Mouse (Mus musculus): ENCODE results near the gene Optn. TPM values are rescaled to one million over a fixed set of nuclear protein-coding genes. Genes with fewer than 3 reads are reported as not detected.

The Optn gene
- polyA plus RNA-seq (2012; rRNA removed; ENCODE audit: low replicate concordance) = 3.6 and 5.7 TPM in 2 replicates

GRCm38 (mm10) chr2:5063299-5064205, at the start of gene Optn:
Optn (minus strand) TSS chr2:5064051.

GRCm38 (mm10) chr2:5012491-5013324, 51.1 kb downstream of the Optn start, which contains the start of gene Mcm10:
Mcm10 (minus strand) TSS chr2:5012791.

GRCm38 (mm10) chr2:4975807-4976206, 88.0 kb downstream of the Optn start, which contains the start of gene Ucma:
Ucma (plus strand) TSS chr2:4976122.

Other genes with a start within 250 kb of the Optn start
- gene Sephs1, start 182.5 kb downstream of the Optn start, polyA plus RNA-seq (2012; rRNA removed; ENCODE audit: low replicate concordance) = 15.1 and 19.0 TPM in 2 replicates
- 79.0 and 237 TPM in 2 replicates for gene Phyh, start 145.0 kb downstream of the Optn start, polyA plus RNA-seq (2012; rRNA removed; ENCODE audit: low replicate concordance)
- not detected in 2 replicates for gene Ucma, start 87.9 kb downstream of the Optn start, polyA plus RNA-seq (2012; rRNA removed; ENCODE audit: low replicate concordance)
- 0.79 and 1.7 TPM in 2 replicates for gene Mcm10, start 51.3 kb downstream of the Optn start, polyA plus RNA-seq (2012; rRNA removed; ENCODE audit: low replicate concordance)
- gene Ccdc3, start 73.7 kb upstream of the Optn start, polyA plus RNA-seq (2012; rRNA removed; ENCODE audit: low replicate concordance) = 32.5 and 32.8 TPM in 2 replicates